Mouse (Mus musculus): ENCODE data around the gene Aldoart2. TPM values are rescaled to one million over a fixed set of nuclear protein-coding genes. Genes with fewer than 3 reads are reported as not detected.

The Aldoart2 gene
- polyA plus RNA-seq, 1 experiment from 2014 or later: 0.16 TPM

GRCm38 (mm10) chr12:55610812-55611211 is 45.8 kb downstream of the Aldoart2 start:
- Histone ChIP-seq H3K4me3 (ENCODE audit: control insufficient read depth in 1 of 2, insufficient read depth in 1 of 2, low read depth in 1 of 2, low read length in 2 of 2) (no peak overlapping the region), H3K36me3 (ENCODE audit: control insufficient read depth, insufficient read depth, low read length) (0 out of 2 replicates have a peak, but pooled peaks cover 14% of the 10 kb centered on the region), H3K4me1 (ENCODE audit: control insufficient read depth in 2 of 2, insufficient read depth in 2 of 2, low read length in 2 of 2) (no peaks in the 10 kb centered on the region), H3K27ac (replicated peaks in 1 of 2; ENCODE audit: control insufficient read depth in 1 of 2, insufficient read depth in 1 of 2, low read depth in 2 of 2, low read length in 2 of 2) (no peak overlapping the region), H3K4me2 (ENCODE audit: low read length) (no peak overlapping the region), H3K9ac (ENCODE audit: low read length) (no peak overlapping the region), H3K9me3 (ENCODE audit: control insufficient read depth, low read length) (no peaks in the 10 kb centered on the region), H3K27me3 (ENCODE audit: control insufficient read depth, insufficient read depth, low read length) (no peaks in the 10 kb centered on the region)
- no peak for ATAC-seq (ENCODE audit: insufficient number of reproducible peaks, insufficient read depth, low FRiP score, low read depth)
- WGBS: 33% methylated on average over 2 of the region's 2 CpGs

Other genes with a start within 250 kb of the Aldoart2 start
- 327 and 344 TPM in 2 replicates for gene Psma6, start 181.0 kb upstream of the Aldoart2 start, polyA plus RNA-seq (2014; fragmentation: Nextera tagmentation; extraction: Ambion mirVana)
- 58.6 and 64.9 TPM in 2 replicates for gene Nfkbia, start 72.6 kb upstream of the Aldoart2 start, polyA plus RNA-seq (2014; fragmentation: Nextera tagmentation; extraction: Ambion mirVana)
- not detected in 2 replicates for gene Insm2, start 34.2 kb downstream of the Aldoart2 start, polyA plus RNA-seq (2014; fragmentation: Nextera tagmentation; extraction: Ambion mirVana)

Measured in heart, embryonic 14.5 days (tissue).